8 mouse cellular contexts compared by ENCODE assay signal in genomic region chr10:41489708-41490517, GRCm38 (mm10). TPM values are rescaled to one million over a fixed set of nuclear protein-coding genes. Genes with fewer than 3 reads are reported as not detected.
DNase-seq lines count a peak whose midpoint lies in the region; ATAC-seq lines count a peak whose summit lies in the region.

Gene Smpd2, minus strand, starts transcription at chr10:41490369.
Gene Ppil6, plus strand, starts transcription at chr10:41490439.

- ATAC-seq in inflammation-experienced regulatory T-cells, adult 6 months, result peak; percentile 89
- peak; percentile 96 for ATAC-seq in megakaryocyte progenitor cell, adult 5-6 weeks (replicated peaks; ENCODE audit: poor library complexity)

- intact Hi-C loops in gastrocnemius, postnatal 14 days (cut with DNase I; ENCODE audit: low total_unique reads), result no loop called here
- intact Hi-C loops in left cerebral cortex, postnatal 10 days (cut with DNase I), result no loop called here

- peak; percentile 94 to 95 for DNase-seq in adrenal gland, adult 18-20 months (ENCODE audit: low spot score in 2 of 2)
- peak; percentile 97 for DNase-seq in embryo, embryonic 10.5 days (ENCODE audit: low spot score)
- DNase-seq in gastrocnemius, postnatal 14 days, result peak; percentile 94
- DNase-seq in left cerebral cortex, postnatal 10 days (ENCODE audit: extremely low spot score in 1 of 2, low spot score in 2 of 2), result peak; percentile 91 to 95
- peak; percentile 97 for DNase-seq in right cerebral cortex, postnatal 10 days (ENCODE audit: low spot score in 2 of 2)
- peak; percentile 96 for DNase-seq in urinary bladder, postnatal 14 days (ENCODE audit: low spot score)

RNA-seq across cellular contexts. Expression of gene Smpd2, which starts in this region (rescaled TPM):
- total RNA-seq in adrenal gland, adult 18-20 months (2021), result 10 to 100 TPM; 17.4 to 22.2 TPM
- total RNA-seq in gastrocnemius, postnatal 14 days (2021), result 10 to 100 TPM; 10.5 to 12.1 TPM
- polyA plus RNA-seq in inflammation-experienced regulatory T-cells, adult 6 months (2017; shearing (Covaris generic)), result 10 to 100 TPM; 19.3 to 29.5 (median 27.7) TPM
- total RNA-seq in left cerebral cortex, postnatal 10 days (2021), result 10 to 100 TPM; 17.2 to 18.8 TPM
- total RNA-seq in megakaryocyte progenitor cell, adult 5-6 weeks (2015), result 12.8 and 13.7 TPM in 2 replicates
- total RNA-seq in megakaryocyte progenitor cell, adult 5-6 weeks (2017), result 8.1 and 20.0 TPM in 2 replicates

RNA-seq across cellular contexts. Expression of gene Ppil6, which starts in this region (rescaled TPM):
- total RNA-seq in adrenal gland, adult 18-20 months (2021), result under 1 TPM; 0.43 to 0.64 TPM
- not detected for total RNA-seq in gastrocnemius, postnatal 14 days (2021)
- not detected for polyA plus RNA-seq in inflammation-experienced regulatory T-cells, adult 6 months (2017; shearing (Covaris generic))
- 1 to 10 TPM; 6.2 to 7.3 TPM for total RNA-seq in left cerebral cortex, postnatal 10 days (2021)
- total RNA-seq in megakaryocyte progenitor cell, adult 5-6 weeks (2015), result 1.1 TPM in 1 of 2 replicates, not detected in the other
- total RNA-seq in megakaryocyte progenitor cell, adult 5-6 weeks (2017), result 1.5 TPM in 1 of 2 replicates, not detected in the other

Comparison
In these comparisons a context has a peak if more than half of its experiments do, and no peak if none do; other contexts are left out.
1. Peak in every context shown above with its lines: DNase-seq and ATAC-seq.